Mouse (Mus musculus): ENCODE results near the gene Plcd3. TPM values are rescaled to one million over a fixed set of nuclear protein-coding genes. Genes with fewer than 3 reads are reported as not detected.

Gene Plcd3
- polyA plus RNA-seq, 1 experiment from 2014 or later = 3.1 TPM

GRCm38 (mm10) chr11:103093862-103094833 lies 7.3 kb downstream of the Plcd3 start:
- H3K27me3 ChIP-seq (ENCODE audit: control insufficient read depth, insufficient read depth, low read depth, low read length) = no peaks in the 10 kb centered on the region
- H3K4me3 ChIP-seq (ENCODE audit: low read length) = no peak overlapping the region
- WGBS = 64% methylated on average over 20 of the region's 20 CpGs
- ATAC-seq (ENCODE audit: low read depth) = peak; percentile 31; the same call in 1 of the 2 replicates
- no peaks in the 10 kb centered on the region for H3K9me3 ChIP-seq (ENCODE audit: control insufficient read depth, low read length)
- peak overlapping the region; percentile 32; the same call in 1 of the 2 replicates for H3K9ac ChIP-seq (ENCODE audit: low read length)
- peaks cover 16% of the 10 kb centered on the region for H3K4me1 ChIP-seq (replicated peaks; ENCODE audit: control insufficient read depth, insufficient read depth, low read length)
- H3K27ac ChIP-seq (ENCODE audit: low read length) = no peak overlapping the region
- no peaks in the 10 kb centered on the region for H3K36me3 ChIP-seq (ENCODE audit: control insufficient read depth, insufficient read depth, low read length)
- H3K4me2 ChIP-seq (ENCODE audit: low read depth, low read length) = no peak overlapping the region

GRCm38 (mm10) chr11:103093306-103093705 lies 8.2 kb downstream of the Plcd3 start:
- Histone ChIP-seq H3K27me3 (ENCODE audit: control insufficient read depth, insufficient read depth, low read depth, low read length) (no peaks in the 10 kb centered on the region), H3K4me2 (ENCODE audit: low read depth, low read length) (no peak overlapping the region), H3K4me3 (ENCODE audit: low read length) (no peak overlapping the region), H3K4me1 (replicated peaks; ENCODE audit: control insufficient read depth, insufficient read depth, low read length) (peaks cover 16% of the 10 kb centered on the region), H3K9me3 (ENCODE audit: control insufficient read depth, low read length) (no peaks in the 10 kb centered on the region), H3K9ac (ENCODE audit: low read length) (no peak overlapping the region), H3K27ac (ENCODE audit: low read length) (no peak overlapping the region), H3K36me3 (ENCODE audit: control insufficient read depth, insufficient read depth, low read length) (no peaks in the 10 kb centered on the region)
- no peak for ATAC-seq (ENCODE audit: low read depth)
- 86% methylated on average over 7 of the region's 7 CpGs for WGBS

GRCm38 (mm10) chr11:103081631-103082030 lies 19.8 kb downstream of the Plcd3 start:
- H3K9me3 ChIP-seq (ENCODE audit: control insufficient read depth, low read length) = no peaks in the 10 kb centered on the region
- ATAC-seq (ENCODE audit: low read depth) = no peak
- no peak overlapping the region for H3K4me3 ChIP-seq (ENCODE audit: low read length)
- H3K4me1 ChIP-seq (replicated peaks; ENCODE audit: control insufficient read depth, insufficient read depth, low read length) = peaks cover 7% of the 10 kb centered on the region
- H3K36me3 ChIP-seq (ENCODE audit: control insufficient read depth, insufficient read depth, low read length) = no peaks in the 10 kb centered on the region
- H3K9ac ChIP-seq (ENCODE audit: low read length) = no peak overlapping the region
- 61% methylated on average over 6 of the region's 6 CpGs for WGBS
- H3K27ac ChIP-seq (ENCODE audit: low read length) = no peak overlapping the region
- peaks cover 17% of the 10 kb centered on the region for H3K27me3 ChIP-seq (ENCODE audit: control insufficient read depth, insufficient read depth, low read depth, low read length)
- H3K4me2 ChIP-seq (ENCODE audit: low read depth, low read length) = no peak overlapping the region

GRCm38 (mm10) chr11:103080323-103081091 lies 21.0 kb downstream of the Plcd3 start:
- 3% methylated on average over 43 of the region's 43 CpGs for WGBS
- ATAC-seq (ENCODE audit: low read depth) = peak; percentile 61
- H3K4me1 ChIP-seq (replicated peaks; ENCODE audit: control insufficient read depth, insufficient read depth, low read length) = peaks cover 7% of the 10 kb centered on the region
- no peaks in the 10 kb centered on the region for H3K9me3 ChIP-seq (ENCODE audit: control insufficient read depth, low read length)
- peak overlapping the region; percentile 34 for H3K4me3 ChIP-seq (ENCODE audit: low read length)
- H3K4me2 ChIP-seq (ENCODE audit: low read depth, low read length) = peak overlapping the region; percentile 49
- H3K9ac ChIP-seq (ENCODE audit: low read length) = peak overlapping the region; percentile 57
- H3K36me3 ChIP-seq (ENCODE audit: control insufficient read depth, insufficient read depth, low read length) = no peaks in the 10 kb centered on the region
- H3K27ac ChIP-seq (ENCODE audit: low read length) = no peak overlapping the region
- peaks cover 17% of the 10 kb centered on the region for H3K27me3 ChIP-seq (ENCODE audit: control insufficient read depth, insufficient read depth, low read depth, low read length)

GRCm38 (mm10) chr11:103078131-103078530 lies 23.3 kb downstream of the Plcd3 start:
- Histone ChIP-seq H3K4me1 (replicated peaks; ENCODE audit: control insufficient read depth, insufficient read depth, low read length) (peaks cover 18% of the 10 kb centered on the region), H3K4me3 (ENCODE audit: low read length) (no peak overlapping the region), H3K27ac (ENCODE audit: low read length) (no peak overlapping the region), H3K9me3 (ENCODE audit: control insufficient read depth, low read length) (no peaks in the 10 kb centered on the region), H3K9ac (ENCODE audit: low read length) (no peak overlapping the region), H3K36me3 (ENCODE audit: control insufficient read depth, insufficient read depth, low read length) (no peaks in the 10 kb centered on the region), H3K4me2 (ENCODE audit: low read depth, low read length) (no peak overlapping the region), H3K27me3 (ENCODE audit: control insufficient read depth, insufficient read depth, low read depth, low read length) (peaks cover 17% of the 10 kb centered on the region)
- 77% methylated on average over 11 of the region's 11 CpGs for WGBS
- no peak for ATAC-seq (ENCODE audit: low read depth)

- 77% methylated on average over 8 of the region's 8 CpGs for WGBS
Measured at GRCm38 (mm10) chr11:103076581-103076980, 24.9 kb downstream of the Plcd3 start.

GRCm38 (mm10) chr11:103076010-103076409 lies 25.4 kb downstream of the Plcd3 start:
- peaks cover 10% of the 10 kb centered on the region for H3K27me3 ChIP-seq (ENCODE audit: control insufficient read depth, insufficient read depth, low read depth, low read length)
- no peaks in the 10 kb centered on the region for H3K9me3 ChIP-seq (ENCODE audit: control insufficient read depth, low read length)
- no peak for ATAC-seq (ENCODE audit: low read depth)
- no peak overlapping the region for H3K4me2 ChIP-seq (ENCODE audit: low read depth, low read length)
- peaks cover 18% of the 10 kb centered on the region for H3K4me1 ChIP-seq (replicated peaks; ENCODE audit: control insufficient read depth, insufficient read depth, low read length)
- H3K9ac ChIP-seq (ENCODE audit: low read length) = no peak overlapping the region
- H3K4me3 ChIP-seq (ENCODE audit: low read length) = no peak overlapping the region
- WGBS = 81% methylated on average over 7 of the region's 7 CpGs
- H3K36me3 ChIP-seq (ENCODE audit: control insufficient read depth, insufficient read depth, low read length) = no peaks in the 10 kb centered on the region
- no peak overlapping the region for H3K27ac ChIP-seq (ENCODE audit: low read length)

More at GRCm38 (mm10) chr11:103076581-103076980, 24.9 kb downstream of the Plcd3 start:
- no peak overlapping the region for H3K27ac ChIP-seq (ENCODE audit: low read length)
- ATAC-seq (ENCODE audit: low read depth) = no peak
- no peak overlapping the region for H3K9ac ChIP-seq (ENCODE audit: low read length)
- H3K27me3 ChIP-seq (ENCODE audit: control insufficient read depth, insufficient read depth, low read depth, low read length) = peaks cover 16% of the 10 kb centered on the region
- H3K36me3 ChIP-seq (ENCODE audit: control insufficient read depth, insufficient read depth, low read length) = no peaks in the 10 kb centered on the region
- peaks cover 18% of the 10 kb centered on the region for H3K4me1 ChIP-seq (replicated peaks; ENCODE audit: control insufficient read depth, insufficient read depth, low read length)
- no peak overlapping the region for H3K4me2 ChIP-seq (ENCODE audit: low read depth, low read length)
- no peak overlapping the region for H3K4me3 ChIP-seq (ENCODE audit: low read length)
- H3K9me3 ChIP-seq (ENCODE audit: control insufficient read depth, low read length) = no peaks in the 10 kb centered on the region

- no peak overlapping the region for H3K27ac ChIP-seq (ENCODE audit: low read length)
- peaks cover 10% of the 10 kb centered on the region for H3K4me1 ChIP-seq (replicated peaks; ENCODE audit: control insufficient read depth, insufficient read depth, low read length)
- ATAC-seq (ENCODE audit: low read depth) = peak; percentile 64
- peaks cover under 1% of the 10 kb centered on the region; the same call in 1 of the 2 replicates for H3K27me3 ChIP-seq (ENCODE audit: control insufficient read depth, insufficient read depth, low read depth, low read length)
- H3K9ac ChIP-seq (ENCODE audit: low read length) = no peak overlapping the region
- H3K36me3 ChIP-seq (ENCODE audit: control insufficient read depth, insufficient read depth, low read length) = no peaks in the 10 kb centered on the region
- H3K4me3 ChIP-seq (ENCODE audit: low read length) = no peak overlapping the region
- H3K9me3 ChIP-seq (ENCODE audit: control insufficient read depth, low read length) = no peaks in the 10 kb centered on the region
- H3K4me2 ChIP-seq (ENCODE audit: low read depth, low read length) = peak overlapping the region; percentile 13
- WGBS = 8% methylated on average over 10 of the region's 10 CpGs
Measured at GRCm38 (mm10) chr11:103074796-103075323, 26.6 kb downstream of the Plcd3 start.

Measured in lung, embryonic 16.5 days (tissue).